Mouse (Mus musculus) heart, postnatal 0 days (tissue): ENCODE results near the gene Kcnq1.

ENCODE experiments used
- CTCF ChIP-seq: IDR thresholded peaks from 2 replicates; pipeline ENCODE4 v1.5.1; 2016; ENCODE audit warnings: antibody characterized with exemption, control low read depth, low read depth
- EP300 ChIP-seq: IDR thresholded peaks from 2 replicates; pipeline ENCODE4 v1.6.1; 2016; ENCODE audit warnings: antibody characterized with exemption, low read depth

DNA sequence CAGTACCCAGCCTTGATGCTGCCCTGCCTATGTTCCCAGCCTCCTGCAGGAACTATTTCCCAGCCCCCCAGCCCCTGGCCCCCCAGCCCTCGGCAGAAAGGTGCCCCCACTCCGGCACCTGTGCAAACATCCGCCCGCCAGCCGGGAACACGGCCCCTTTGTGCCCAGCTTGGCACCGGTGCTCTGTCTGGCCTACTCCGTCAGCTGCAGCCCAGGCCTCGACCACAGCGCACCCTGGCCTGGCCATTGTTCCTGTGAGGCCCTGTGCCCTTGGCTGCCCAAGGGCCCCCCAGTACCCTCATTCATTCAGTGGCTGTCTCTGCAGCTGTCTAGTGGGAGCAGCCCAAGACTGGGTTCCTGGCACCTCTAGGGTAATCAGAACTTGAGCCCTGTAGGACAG, 80.2 kb downstream of the Kcnq1 start:
- no peak for TF ChIP-seq CTCF
- no peak for TF ChIP-seq EP300
